Mouse (Mus musculus): ENCODE data around the gene Ptpn1. TPM values are rescaled to one million over a fixed set of nuclear protein-coding genes. Genes with fewer than 3 reads are reported as not detected.
A peak's percentile ranks its signal among the peaks of the same experiment; 100 is the strongest.

Ptpn1 gene
- polyA plus RNA-seq, 1 experiment from 2014 or later = 45.5 TPM

- H3K36me3 ChIP-seq (ENCODE audit: control insufficient read depth, insufficient read depth, low read length) = no peaks in the 10 kb centered on the region
- no peak overlapping the region for H3K4me3 ChIP-seq (ENCODE audit: low read length)
- no peak overlapping the region for H3K27ac ChIP-seq (ENCODE audit: low read length)
- 0 out of 2 replicates have a peak, but pooled peaks cover 2% of the 10 kb centered on the region for H3K4me1 ChIP-seq (ENCODE audit: control insufficient read depth, insufficient read depth, low read length)
- H3K4me2 ChIP-seq (ENCODE audit: low read depth, low read length) = no peak overlapping the region
- 72% methylated on average over 1 of the region's 1 CpGs for WGBS
- ATAC-seq = no peak
- H3K9ac ChIP-seq (ENCODE audit: low read depth, low read length) = no peak overlapping the region
- H3K9me3 ChIP-seq (ENCODE audit: control insufficient read depth, low read length) = no peaks in the 10 kb centered on the region
- H3K27me3 ChIP-seq (replicated peaks; ENCODE audit: control insufficient read depth, insufficient read depth, low read length) = no peaks in the 10 kb centered on the region
Measured at GRCm38 (mm10) chr2:167919081-167919480, 12.8 kb upstream of the Ptpn1 start.

DNA sequence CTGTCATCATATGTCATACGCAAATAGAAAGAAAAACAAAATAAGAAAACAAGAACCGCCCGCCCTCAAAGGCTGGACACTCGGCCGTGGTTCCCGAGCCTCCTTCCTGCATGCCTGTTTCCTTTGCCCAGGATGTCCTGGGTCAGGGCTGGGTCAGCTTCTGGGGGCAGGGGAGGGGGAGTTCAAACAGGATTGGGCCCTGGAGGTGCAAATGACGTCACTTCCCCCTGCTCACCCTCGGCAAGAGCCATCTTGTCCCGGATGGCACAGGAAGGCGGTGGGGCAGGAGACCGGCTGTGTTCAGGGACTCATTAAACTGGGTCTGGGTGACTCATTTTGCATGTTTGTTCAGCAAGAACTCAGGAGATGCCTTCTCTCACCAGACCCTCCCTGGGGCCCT lies 11.8 kb upstream of the Ptpn1 start:
- H3K9ac ChIP-seq (ENCODE audit: low read depth, low read length) = no peak overlapping the region
- no peak for ATAC-seq
- H3K9me3 ChIP-seq (ENCODE audit: control insufficient read depth, low read length) = no peaks in the 10 kb centered on the region
- no peak overlapping the region for H3K27ac ChIP-seq (ENCODE audit: low read length)
- no peaks in the 10 kb centered on the region for H3K27me3 ChIP-seq (replicated peaks; ENCODE audit: control insufficient read depth, insufficient read depth, low read length)
- H3K4me1 ChIP-seq (ENCODE audit: control insufficient read depth, insufficient read depth, low read length) = 0 out of 2 replicates have a peak, but pooled peaks cover 2% of the 10 kb centered on the region
- H3K36me3 ChIP-seq (ENCODE audit: control insufficient read depth, insufficient read depth, low read length) = no peaks in the 10 kb centered on the region
- 63% methylated on average over 11 of the region's 11 CpGs for WGBS
- no peak overlapping the region for H3K4me3 ChIP-seq (ENCODE audit: low read length)
- H3K4me2 ChIP-seq (ENCODE audit: low read depth, low read length) = no peak overlapping the region

- no peaks in the 10 kb centered on the region for H3K27me3 ChIP-seq (replicated peaks; ENCODE audit: control insufficient read depth, insufficient read depth, low read length)
- H3K4me3 ChIP-seq (ENCODE audit: low read length) = no peak overlapping the region
Measured at GRCm38 (mm10) chr2:167920960-167921495, 10.8 kb upstream of the Ptpn1 start.

GRCm38 (mm10) chr2:167921823-167922222 lies 10.0 kb upstream of the Ptpn1 start:
- H3K9ac ChIP-seq (ENCODE audit: low read depth, low read length) = no peak overlapping the region
- 81% methylated on average over 8 of the region's 8 CpGs for WGBS
- H3K36me3 ChIP-seq (ENCODE audit: control insufficient read depth, insufficient read depth, low read length) = no peaks in the 10 kb centered on the region
- no peak overlapping the region for H3K4me2 ChIP-seq (ENCODE audit: low read depth, low read length)
- H3K4me1 ChIP-seq (ENCODE audit: control insufficient read depth, insufficient read depth, low read length) = peaks cover 6% of the 10 kb centered on the region; the same call in 1 of the 2 replicates
- H3K9me3 ChIP-seq (ENCODE audit: control insufficient read depth, low read length) = no peaks in the 10 kb centered on the region
- H3K27me3 ChIP-seq (replicated peaks; ENCODE audit: control insufficient read depth, insufficient read depth, low read length) = no peaks in the 10 kb centered on the region
- no peak overlapping the region for H3K4me3 ChIP-seq (ENCODE audit: low read length)
- ATAC-seq = no peak
- H3K27ac ChIP-seq (ENCODE audit: low read length) = no peak overlapping the region

More at GRCm38 (mm10) chr2:167920960-167921495, 10.8 kb upstream of the Ptpn1 start:
- H3K36me3 ChIP-seq (ENCODE audit: control insufficient read depth, insufficient read depth, low read length) = no peaks in the 10 kb centered on the region
- WGBS = 84% methylated on average over 9 of the region's 9 CpGs
- no peak overlapping the region for H3K9ac ChIP-seq (ENCODE audit: low read depth, low read length)
- peaks cover 6% of the 10 kb centered on the region; the same call in 1 of the 2 replicates for H3K4me1 ChIP-seq (ENCODE audit: control insufficient read depth, insufficient read depth, low read length)
- no peak overlapping the region for H3K4me2 ChIP-seq (ENCODE audit: low read depth, low read length)
- H3K9me3 ChIP-seq (ENCODE audit: control insufficient read depth, low read length) = no peaks in the 10 kb centered on the region
- no peak for ATAC-seq
- no peak overlapping the region for H3K27ac ChIP-seq (ENCODE audit: low read length)

GRCm38 (mm10) chr2:167924011-167924410 lies 7.8 kb upstream of the Ptpn1 start:
- 87% methylated on average over 5 of the region's 5 CpGs for WGBS
- Histone ChIP-seq H3K27me3 (replicated peaks; ENCODE audit: control insufficient read depth, insufficient read depth, low read length) (no peaks in the 10 kb centered on the region), H3K4me3 (ENCODE audit: low read length) (no peak overlapping the region), H3K36me3 (ENCODE audit: control insufficient read depth, insufficient read depth, low read length) (no peaks in the 10 kb centered on the region), H3K4me2 (ENCODE audit: low read depth, low read length) (no peak overlapping the region), H3K27ac (ENCODE audit: low read length) (no peak overlapping the region), H3K9me3 (ENCODE audit: control insufficient read depth, low read length) (no peaks in the 10 kb centered on the region), H3K9ac (ENCODE audit: low read depth, low read length) (no peak overlapping the region), H3K4me1 (ENCODE audit: control insufficient read depth, insufficient read depth, low read length) (peaks cover 4% of the 10 kb centered on the region; the same call in 1 of the 2 replicates)
- no peak for ATAC-seq

- Histone ChIP-seq H3K9ac (ENCODE audit: low read depth, low read length) (peak overlapping the region; percentile 70), H3K36me3 (ENCODE audit: control insufficient read depth, insufficient read depth, low read length) (no peaks in the 10 kb centered on the region), H3K4me1 (ENCODE audit: control insufficient read depth, insufficient read depth, low read length) (peaks cover 4% of the 10 kb centered on the region; the same call in 1 of the 2 replicates), H3K27me3 (replicated peaks; ENCODE audit: control insufficient read depth, insufficient read depth, low read length) (no peaks in the 10 kb centered on the region), H3K27ac (ENCODE audit: low read length) (peak overlapping the region; percentile 84), H3K9me3 (ENCODE audit: control insufficient read depth, low read length) (no peaks in the 10 kb centered on the region), H3K4me3 (ENCODE audit: low read length) (peak overlapping the region; percentile 53), H3K4me2 (ENCODE audit: low read depth, low read length) (peak overlapping the region; percentile 91)
- 2% methylated on average over 29 of the region's 29 CpGs for WGBS
- peak; percentile 82 for ATAC-seq
Measured at GRCm38 (mm10) chr2:167924803-167925604, 6.9 kb upstream of the Ptpn1 start.

- H3K4me2 ChIP-seq (ENCODE audit: low read depth, low read length) = no peak overlapping the region
- peak overlapping the region; percentile 84; the same call in 1 of the 2 replicates for H3K27ac ChIP-seq (ENCODE audit: low read length)
- no peaks in the 10 kb centered on the region for H3K9me3 ChIP-seq (ENCODE audit: control insufficient read depth, low read length)
- H3K9ac ChIP-seq (ENCODE audit: low read depth, low read length) = no peak overlapping the region
- peaks cover 4% of the 10 kb centered on the region; the same call in 1 of the 2 replicates for H3K4me1 ChIP-seq (ENCODE audit: control insufficient read depth, insufficient read depth, low read length)
- no peak overlapping the region for H3K4me3 ChIP-seq (ENCODE audit: low read length)
- ATAC-seq = no peak
- no peaks in the 10 kb centered on the region for H3K27me3 ChIP-seq (replicated peaks; ENCODE audit: control insufficient read depth, insufficient read depth, low read length)
- 84% methylated on average over 11 of the region's 11 CpGs for WGBS
- H3K36me3 ChIP-seq (ENCODE audit: control insufficient read depth, insufficient read depth, low read length) = no peaks in the 10 kb centered on the region
Measured at GRCm38 (mm10) chr2:167925841-167926800, 5.7 kb upstream of the Ptpn1 start.

DNA sequence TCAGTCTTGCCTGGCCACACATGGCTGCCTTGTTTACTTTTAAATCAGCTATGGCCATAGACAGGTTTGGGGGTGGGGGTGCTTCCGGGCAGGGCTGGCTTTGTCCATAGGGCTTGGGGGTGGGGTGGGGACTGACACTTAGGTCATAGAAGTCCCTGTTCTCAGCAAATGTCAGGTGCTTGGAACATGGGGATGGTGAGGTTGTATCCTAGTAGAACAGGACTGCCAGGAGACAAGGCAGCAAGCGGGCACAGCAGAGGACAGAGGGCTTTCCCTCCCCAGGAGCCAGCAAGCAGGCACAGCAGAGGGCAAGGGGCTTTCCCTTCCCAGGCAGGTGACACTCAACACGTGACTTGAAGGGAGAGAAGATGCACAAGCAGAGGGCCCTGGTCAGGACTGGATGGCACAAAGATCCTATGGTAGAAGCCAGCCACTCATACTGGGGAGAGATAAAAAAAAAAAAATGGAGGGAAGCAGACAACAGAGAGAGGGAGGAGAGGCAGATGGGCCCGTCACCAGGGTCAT lies 3.8 kb upstream of the Ptpn1 start:
- Histone ChIP-seq H3K4me3 (ENCODE audit: low read length) (no peak overlapping the region), H3K9ac (ENCODE audit: low read depth, low read length) (no peak overlapping the region)
- WGBS = 63% methylated on average over 4 of the region's 4 CpGs

GRCm38 (mm10) chr2:167928972-167929371 lies 2.9 kb upstream of the Ptpn1 start:
- Histone ChIP-seq H3K36me3 (ENCODE audit: control insufficient read depth, insufficient read depth, low read length) (no peaks in the 10 kb centered on the region), H3K4me3 (ENCODE audit: low read length) (no peak overlapping the region), H3K4me1 (ENCODE audit: control insufficient read depth, insufficient read depth, low read length) (peaks cover 22% of the 10 kb centered on the region), H3K27ac (ENCODE audit: low read length) (no peak overlapping the region), H3K9me3 (ENCODE audit: control insufficient read depth, low read length) (no peaks in the 10 kb centered on the region), H3K9ac (ENCODE audit: low read depth, low read length) (no peak overlapping the region), H3K27me3 (replicated peaks; ENCODE audit: control insufficient read depth, insufficient read depth, low read length) (no peaks in the 10 kb centered on the region), H3K4me2 (ENCODE audit: low read depth, low read length) (no peak overlapping the region)
- WGBS = 91% methylated on average over 3 of the region's 3 CpGs
- ATAC-seq = no peak

More for the DNA sequence above, 3.8 kb upstream of the Ptpn1 start:
- Histone ChIP-seq H3K4me1 (ENCODE audit: control insufficient read depth, insufficient read depth, low read length) (peaks cover 14% of the 10 kb centered on the region; the same call in 1 of the 2 replicates), H3K36me3 (ENCODE audit: control insufficient read depth, insufficient read depth, low read length) (no peaks in the 10 kb centered on the region), H3K27ac (ENCODE audit: low read length) (no peak overlapping the region), H3K27me3 (replicated peaks; ENCODE audit: control insufficient read depth, insufficient read depth, low read length) (no peaks in the 10 kb centered on the region), H3K4me2 (ENCODE audit: low read depth, low read length) (no peak overlapping the region), H3K9me3 (ENCODE audit: control insufficient read depth, low read length) (no peaks in the 10 kb centered on the region)
- no peak for ATAC-seq
